Mouse (Mus musculus) hindbrain, embryonic 12.5 days (tissue): ENCODE data around the gene Lamtor3. TPM values are rescaled to one million over a fixed set of nuclear protein-coding genes. Genes with fewer than 3 reads are reported as not detected.

Experiments
- polyA plus RNA-seq: library from polyadenylated mRNA; unstranded; fragments of >200 nt; fragmentation: Nextera tagmentation; extraction: Ambion mirVana; gene quantifications from 2 replicates; pipeline ENCODE4 v1.2.1, GENCODE M21; 2016

The Lamtor3 gene
- polyA plus RNA-seq, 1 experiment from 2014 or later, result 97.6 TPM

Other genes with a start within 250 kb of the Lamtor3 start
- not detected in 2 replicates for gene Gm21962, start 247.0 kb upstream of the Lamtor3 start, polyA plus RNA-seq
- gene H2afz, start 54.0 kb upstream of the Lamtor3 start, polyA plus RNA-seq, result 1,731 and 1,841 TPM in 2 replicates
- 12.6 and 13.8 TPM in 2 replicates for gene Dnajb14, start 50.8 kb upstream of the Lamtor3 start, polyA plus RNA-seq
- 2.3 and 2.6 TPM in 2 replicates for gene Dapp1, start 63.0 kb downstream of the Lamtor3 start, polyA plus RNA-seq
- 0.42 and 0.45 TPM in 2 replicates for gene 1110002E22Rik, start 146.5 kb downstream of the Lamtor3 start, polyA plus RNA-seq
- not detected in 2 replicates for gene Gm5105, start 148.9 kb downstream of the Lamtor3 start, polyA plus RNA-seq
- gene Trmt10a, start 224.9 kb downstream of the Lamtor3 start, polyA plus RNA-seq, result 11.8 and 11.9 TPM in 2 replicates
- gene Mttp, start 226.5 kb downstream of the Lamtor3 start, polyA plus RNA-seq, result 10.0 and 11.1 TPM in 2 replicates